In the genomic region with DNA sequence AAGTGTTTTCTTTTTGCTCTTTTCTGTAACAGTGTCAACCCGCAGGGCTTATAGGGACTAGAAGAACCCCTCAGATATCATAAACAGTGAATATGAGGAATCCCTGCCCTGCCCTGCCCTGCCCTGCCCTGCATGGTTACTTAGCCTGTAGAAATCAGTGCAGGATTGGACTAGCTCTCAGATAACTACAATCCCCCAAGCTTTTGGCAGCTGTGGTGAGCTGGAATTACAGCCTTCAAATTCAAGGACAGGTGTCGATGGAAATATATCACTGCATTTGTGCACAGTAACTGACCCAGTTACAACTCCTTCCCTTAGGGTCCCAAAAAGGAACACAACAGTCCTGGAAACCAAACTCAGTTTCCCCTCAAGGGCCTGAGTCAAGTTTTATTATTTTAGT, we compare ENCODE assay signal across 11 mouse cellular contexts.
"Had no signal": no experiment of that assay in that cellular context is flagged by ENCODE, and none has a peak within 500 bp of the region (broad histone marks: within the 10 kb centered on the region; RNA-seq: fewer than 3 reads in every experiment).

No protein-coding gene starts in this region.

- H3K4me2 ChIP-seq: liver, embryonic 13.5 days; midbrain, embryonic 11.5 days had no signal

- H3K27ac ChIP-seq: liver, embryonic 13.5 days had no signal

- DNase-seq: kidney, postnatal 14 days; kidney, postnatal 4 days; left cerebral cortex, postnatal 4 days; liver, embryonic 13.5 days; lung, adult 2 months; lung, postnatal 14 days; lung, postnatal 4 days; midbrain, embryonic 14.5 days; thymus, adult 18-20 months; thymus, postnatal 4 days had no signal

- H3K4me3 ChIP-seq: liver, embryonic 13.5 days had no signal

- H3K9ac ChIP-seq: liver, embryonic 13.5 days had no signal

- H3K9me3 ChIP-seq: liver, embryonic 13.5 days had no signal

- H3K27me3 ChIP-seq: liver, embryonic 13.5 days had no signal
